Mouse (Mus musculus): ENCODE measurements around the gene Fsip1.

DNA sequence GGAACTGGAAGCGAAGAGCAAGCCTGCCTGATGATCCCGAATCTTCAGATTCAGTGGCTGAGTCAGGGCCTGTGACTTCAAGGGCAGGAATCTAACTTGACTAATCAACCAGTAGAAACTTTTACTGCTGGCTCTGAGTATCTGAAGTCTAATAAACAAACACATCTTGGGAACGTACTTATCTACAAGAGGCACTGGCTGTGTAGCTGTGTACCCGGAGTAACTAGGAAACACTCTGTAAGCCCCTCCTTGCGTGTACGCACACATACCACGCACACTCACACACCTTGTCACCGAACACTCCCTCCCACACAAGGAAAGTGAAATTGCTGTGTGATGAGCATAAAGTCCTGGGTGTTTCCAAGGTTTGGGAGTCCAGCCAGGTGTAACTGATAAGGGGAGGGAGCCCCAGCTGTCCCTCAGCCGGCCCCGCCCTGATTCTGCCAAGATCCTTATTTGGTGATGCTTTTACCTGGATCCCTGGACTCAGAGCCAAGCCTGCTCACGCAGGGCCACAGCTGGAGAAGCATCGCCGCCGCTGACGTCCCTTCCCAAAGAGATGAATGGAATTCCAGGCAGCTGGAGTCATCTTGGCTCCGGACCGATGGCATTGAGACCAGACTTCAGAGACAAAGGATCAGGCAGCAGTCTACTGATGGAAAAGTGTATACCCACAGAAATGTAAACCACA, 146.4 kb downstream of the Fsip1 start:
- TF ChIP-seq POLR2A (IDR thresholded peaks at IDR 0.05; ENCODE audit: control insufficient read depth, low read depth, low read length) (no peak), CTCF (IDR thresholded peaks at IDR 0.05; ENCODE audit: control insufficient read depth, insufficient read depth, insufficient replicate concordance, low read depth, low read length) (no peak)

Measured in testis, adult 2 months (tissue).